Mouse (Mus musculus) kidney, adult 2 months (tissue): ENCODE results near the gene H2-DMa.

Experiments
- CTCF ChIP-seq: fragments of 200-500 bp; conservative IDR thresholded peaks from 2 replicates; pipeline ENCODE4 v1.5.1; 2011; ENCODE audit warnings: low read depth, mild to moderate bottlenecking, control low read depth, low read length, moderate library complexity, mixed read lengths; ENCODE audit not compliant: insufficient read depth, insufficient read length
- POLR2A ChIP-seq: fragments of 200-500 bp; IDR thresholded peaks from one replicate; pipeline ENCODE4 v1.6.1; 2011; ENCODE audit warnings: low read depth, low read length, control low read depth

DNA sequence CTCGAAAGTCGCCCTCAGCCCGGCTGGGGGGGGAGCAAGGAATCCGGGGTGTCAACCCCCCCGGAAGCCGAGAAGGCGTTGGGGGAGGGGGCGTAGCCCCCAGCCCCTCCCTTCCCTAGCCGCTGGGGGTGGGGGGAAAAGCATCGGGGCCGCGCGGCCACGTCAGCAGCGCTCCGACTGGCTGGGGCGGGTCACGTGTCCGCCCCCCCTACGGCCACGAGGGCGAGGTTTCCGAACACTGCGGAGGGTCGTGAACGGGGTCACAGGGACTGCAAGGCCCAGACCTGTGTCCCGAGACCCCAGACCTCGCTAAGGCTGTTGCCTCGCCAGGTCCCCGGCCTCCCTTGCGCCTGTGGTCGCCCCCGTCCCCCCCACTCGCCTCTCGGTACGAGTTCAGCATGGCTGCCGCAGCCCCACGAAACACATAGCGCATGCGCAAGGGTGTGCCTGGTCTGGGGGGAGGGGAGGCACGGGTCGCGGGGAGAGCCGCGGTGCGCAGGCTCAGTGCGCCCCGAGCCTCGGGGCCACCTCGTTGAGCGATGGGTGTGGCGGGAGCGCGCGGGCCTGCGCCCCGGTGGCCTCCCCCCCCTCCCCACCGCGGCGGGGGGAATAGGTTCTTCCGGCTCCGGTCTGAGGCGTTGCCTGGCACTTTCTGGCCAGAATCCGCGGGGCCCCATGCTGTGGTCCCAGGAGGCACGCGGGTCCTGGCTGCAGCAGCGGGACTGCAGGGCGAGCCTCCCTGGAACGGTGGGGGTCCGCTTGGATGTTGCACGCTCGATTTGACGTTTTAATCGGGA is 3.0 kb downstream of the H2-DMa start, which contains the start of gene Brd2:
- TF ChIP-seq CTCF (no peak), POLR2A (no peak)
